ENCODE assay signal across 21 mouse cellular contexts in genomic region chr6:24635814-24636213, GRCm38 (mm10). TPM values are rescaled to one million over a fixed set of nuclear protein-coding genes. Genes with fewer than 3 reads are reported as not detected.
DNase-seq lines count a peak whose midpoint lies in the region; ATAC-seq and TF ChIP-seq lines count a peak whose summit lies in the region.
"Had no signal": no experiment of that assay in that cellular context is flagged by ENCODE, and none has a peak within 500 bp of the region (broad histone marks: within the 10 kb centered on the region; RNA-seq: fewer than 3 reads in every experiment).

No protein-coding gene starts in this region.

- H3K4me2 ChIP-seq in lung, postnatal 0 days (replicated peaks; ENCODE audit: low read depth, low read length), result no peak overlapping the region
- H3K4me2 ChIP-seq: heart, embryonic 15.5 days; hindbrain, embryonic 14.5 days; liver, embryonic 15.5 days; midbrain, embryonic 12.5 days had no signal

- WGBS in lung, postnatal 0 days, result 68% methylated on average over 2 of the region's 2 CpGs

- no peaks in the 10 kb centered on the region; the same call in 1 of the 2 replicates for H3K4me1 ChIP-seq in lung, postnatal 0 days (ENCODE audit: insufficient read depth, low read depth, low read length)
- H3K4me1 ChIP-seq: midbrain, embryonic 12.5 days had no signal

- H3K4me3 ChIP-seq in gastrocnemius, adult 2 months, result no peak overlapping the region
- no peak overlapping the region for H3K4me3 ChIP-seq in lung, postnatal 0 days (ENCODE audit: low read depth, low read length)
- H3K4me3 ChIP-seq: heart, embryonic 15.5 days; liver, embryonic 15.5 days; midbrain, embryonic 12.5 days had no signal

- no peaks in the 10 kb centered on the region for H3K36me3 ChIP-seq in lung, postnatal 0 days (ENCODE audit: insufficient read depth, low read length)

- no peaks in the 10 kb centered on the region for H3K9me3 ChIP-seq in lung, postnatal 0 days (ENCODE audit: low read length)
- H3K9me3 ChIP-seq: G1E; heart, embryonic 15.5 days; liver, embryonic 15.5 days; midbrain, embryonic 12.5 days had no signal

- TF ChIP-seq EP300 in lung, postnatal 0 days (IDR thresholded peaks at IDR 0.05), result no peak

- H3K27me3 ChIP-seq in lung, postnatal 0 days (replicated peaks; ENCODE audit: insufficient read depth, low read length), result no peaks in the 10 kb centered on the region
- H3K27me3 ChIP-seq: heart, embryonic 15.5 days; liver, embryonic 15.5 days; midbrain, embryonic 12.5 days had no signal

- H3K9ac ChIP-seq in lung, postnatal 0 days (replicated peaks; ENCODE audit: low read depth), result no peak overlapping the region
- H3K9ac ChIP-seq: heart, embryonic 15.5 days; hindbrain, embryonic 14.5 days; liver, embryonic 15.5 days; midbrain, embryonic 12.5 days had no signal

- TF ChIP-seq CTCF in gastrocnemius, adult 2 months (IDR thresholded peaks at IDR 0.05), result peak; percentile 41
- peak; percentile 55 for TF ChIP-seq CTCF in lung, postnatal 0 days (IDR thresholded peaks at IDR 0.05)

- H3K27ac ChIP-seq in gastrocnemius, adult 2 months, result no peak overlapping the region
- H3K27ac ChIP-seq in lung, postnatal 0 days (ENCODE audit: low read length), result no peak overlapping the region
- H3K27ac ChIP-seq: heart, embryonic 15.5 days; hindbrain, embryonic 14.5 days; liver, embryonic 15.5 days; midbrain, embryonic 12.5 days had no signal

- no peak for ATAC-seq in lung, postnatal 0 days

- DNase-seq in gastrocnemius, adult 2 months, result no peak
- DNase-seq in gastrocnemius, adult 18-20 months (ENCODE audit: low spot score), result no peak
- peak; percentile 39 to 42 for DNase-seq in kidney, postnatal 25 days
- no peak for DNase-seq in kidney, postnatal 4 days
- DNase-seq in lung, postnatal 0 days (ENCODE audit: low spot score), result peak; percentile 31
- DNase-seq in lung, postnatal 4 days, result no peak
- peak; percentile 28 for DNase-seq in lung, postnatal 10 days
- DNase-seq in MN1 (ENCODE audit: low spot score), result no peak
- DNase-seq: adrenal gland, postnatal 25 days; cerebellum, postnatal 14 days; kidney, adult 9 months; spleen, adult 18-20 months; thymus, postnatal 25 days had no signal

- intact Hi-C loops in gastrocnemius, adult 2 months (cut with DNase I), result no loop called here

RNA-seq across cellular contexts. Expression of gene Wasl, which starts 29.0 kb away (rescaled TPM):
- total RNA-seq in gastrocnemius, adult 2 months (2021), result 10 to 100 TPM; 15.3 to 18.1 TPM
- total RNA-seq in gastrocnemius, adult 18-20 months (2021), result 10 to 100 TPM; 14.8 to 18.9 TPM
- 88.3 and 93.5 TPM in 2 replicates for polyA plus RNA-seq in lung, postnatal 0 days (2015; fragmentation: Nextera tagmentation; extraction: Ambion mirVana)

RNA-seq across cellular contexts. Expression of gene Lmod2, which starts 38.3 kb away (rescaled TPM):
- 100 to 1,000 TPM; 105 to 286 TPM for total RNA-seq in gastrocnemius, adult 2 months (2021)
- 100 to 1,000 TPM; 254 to 431 TPM for total RNA-seq in gastrocnemius, adult 18-20 months (2021)
- polyA plus RNA-seq in lung, postnatal 0 days (2015; fragmentation: Nextera tagmentation; extraction: Ambion mirVana), result 0.47 and 0.83 TPM in 2 replicates
- total RNA-seq: granulocyte monocyte progenitor cell, adult 5-6 weeks; layer of hippocampus, postnatal 14 days; left cerebral cortex, postnatal 36 days had no signal
- polyA plus RNA-seq: G1E; hindbrain, embryonic 14.5 days; midbrain, embryonic 12.5 days had no signal

Comparison
In these comparisons a context has a peak if more than half of its experiments do, and no peak if none do; other contexts are left out.
1. DNase-seq: peak in kidney, postnatal 25 days (2 of 2), lung, postnatal 0 days (single experiment) and lung, postnatal 10 days (single experiment); none in gastrocnemius, adult 2 months (single experiment), gastrocnemius, adult 18-20 months (single experiment), kidney, postnatal 4 days (0 of 2), lung, postnatal 4 days (0 of 2) and MN1 (single experiment).